Mouse (Mus musculus): ENCODE data around the gene Rad51b. TPM values are rescaled to one million over a fixed set of nuclear protein-coding genes. Genes with fewer than 3 reads are reported as not detected.

The Rad51b gene
- polyA plus RNA-seq, 1 experiment from 2014 or later = 1.3 TPM

DNA sequence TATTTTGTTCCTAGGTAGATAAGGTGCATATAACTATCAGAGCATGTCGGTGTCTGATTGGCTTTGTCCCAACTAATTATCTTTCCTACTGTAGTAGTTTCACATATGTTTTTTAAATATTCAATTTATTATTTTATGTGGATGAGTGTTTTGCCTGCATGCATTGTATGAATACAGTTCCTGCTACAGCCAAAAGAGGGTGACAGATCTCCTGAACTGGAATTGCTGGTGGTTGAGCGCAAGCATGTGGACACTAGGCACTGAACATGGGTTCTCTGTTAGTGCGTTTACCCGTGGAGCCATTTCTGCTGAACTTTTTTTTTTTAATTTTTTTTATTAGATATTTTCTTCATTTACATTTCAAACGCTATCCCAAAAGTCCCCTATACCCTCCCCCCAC, 358.1 kb downstream of the Rad51b start:
- no peak overlapping the region for H3K27ac ChIP-seq
- no peaks in the 10 kb centered on the region for H3K9me3 ChIP-seq
- 96% methylated on average over 5 of the region's 5 CpGs for WGBS
- no peak overlapping the region for H3K4me2 ChIP-seq
- H3K4me1 ChIP-seq = no peaks in the 10 kb centered on the region
- H3K27me3 ChIP-seq (replicated peaks) = no peaks in the 10 kb centered on the region
- no peak overlapping the region for H3K4me3 ChIP-seq
- no peak for ATAC-seq (replicated peaks)
- H3K36me3 ChIP-seq (replicated peaks) = no peaks in the 10 kb centered on the region
- no peak overlapping the region for H3K9ac ChIP-seq

DNA sequence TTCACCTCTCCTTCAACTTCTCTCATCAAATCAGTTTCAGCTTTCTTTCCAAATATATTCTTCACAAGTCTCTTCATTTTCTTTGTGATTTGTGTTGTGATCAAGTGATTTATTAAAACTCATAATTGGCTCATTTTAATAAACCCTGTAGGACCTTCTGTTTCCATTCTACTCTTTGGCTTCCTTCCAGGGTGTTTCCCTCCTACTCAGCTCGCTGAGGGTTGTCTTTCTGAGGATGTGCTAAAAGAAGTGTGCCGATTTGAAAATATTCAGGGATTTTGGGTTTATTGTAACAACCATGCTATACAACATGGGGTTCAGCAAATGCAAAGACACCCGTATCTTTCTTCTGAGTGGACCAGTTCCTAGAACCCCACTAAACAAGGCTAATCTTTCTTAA, 361.8 kb downstream of the Rad51b start:
- Histone ChIP-seq H3K27ac (no peak overlapping the region), H3K4me2 (no peak overlapping the region), H3K36me3 (replicated peaks) (no peaks in the 10 kb centered on the region), H3K9ac (no peak overlapping the region), H3K9me3 (no peaks in the 10 kb centered on the region), H3K27me3 (replicated peaks) (no peaks in the 10 kb centered on the region), H3K4me3 (no peak overlapping the region), H3K4me1 (peaks cover 7% of the 10 kb centered on the region)
- ATAC-seq (replicated peaks) = no peak
- 90% methylated on average over 3 of the region's 3 CpGs for WGBS

DNA sequence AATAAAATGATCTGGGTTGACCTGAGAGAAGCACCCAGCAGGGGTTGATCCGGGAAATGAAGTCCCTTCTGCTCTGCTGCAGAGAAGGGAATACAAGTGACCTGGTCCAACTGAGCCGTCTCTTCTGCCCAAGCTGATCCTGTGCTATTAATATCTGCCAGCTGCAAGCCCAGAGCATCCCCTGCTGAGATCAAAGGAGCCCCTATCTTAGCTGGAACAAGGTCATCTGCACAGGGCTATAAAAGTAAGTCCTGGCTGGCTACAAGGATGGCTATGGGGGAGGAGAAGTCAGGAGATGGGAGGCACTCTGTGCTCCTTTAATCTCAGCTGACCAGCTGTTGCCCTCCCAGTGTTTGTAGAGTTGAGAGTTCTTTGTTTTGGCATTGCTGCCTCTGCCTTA, 364.2 kb downstream of the Rad51b start:
- H3K27me3 ChIP-seq (replicated peaks) = no peaks in the 10 kb centered on the region
- no peak overlapping the region for H3K4me3 ChIP-seq
- H3K4me1 ChIP-seq = peaks cover 7% of the 10 kb centered on the region
- no peaks in the 10 kb centered on the region for H3K9me3 ChIP-seq
- no peak overlapping the region for H3K9ac ChIP-seq
- ATAC-seq (replicated peaks) = peak; percentile 39; the same call in 1 of the 2 replicates
- 10% methylated on average over 2 of the region's 2 CpGs for whole genome bisulfite sequencing
- H3K4me2 ChIP-seq = no peak overlapping the region
- no peaks in the 10 kb centered on the region for H3K36me3 ChIP-seq (replicated peaks)
- H3K27ac ChIP-seq = peak overlapping the region; percentile 31; the same call in 1 of the 2 replicates

DNA sequence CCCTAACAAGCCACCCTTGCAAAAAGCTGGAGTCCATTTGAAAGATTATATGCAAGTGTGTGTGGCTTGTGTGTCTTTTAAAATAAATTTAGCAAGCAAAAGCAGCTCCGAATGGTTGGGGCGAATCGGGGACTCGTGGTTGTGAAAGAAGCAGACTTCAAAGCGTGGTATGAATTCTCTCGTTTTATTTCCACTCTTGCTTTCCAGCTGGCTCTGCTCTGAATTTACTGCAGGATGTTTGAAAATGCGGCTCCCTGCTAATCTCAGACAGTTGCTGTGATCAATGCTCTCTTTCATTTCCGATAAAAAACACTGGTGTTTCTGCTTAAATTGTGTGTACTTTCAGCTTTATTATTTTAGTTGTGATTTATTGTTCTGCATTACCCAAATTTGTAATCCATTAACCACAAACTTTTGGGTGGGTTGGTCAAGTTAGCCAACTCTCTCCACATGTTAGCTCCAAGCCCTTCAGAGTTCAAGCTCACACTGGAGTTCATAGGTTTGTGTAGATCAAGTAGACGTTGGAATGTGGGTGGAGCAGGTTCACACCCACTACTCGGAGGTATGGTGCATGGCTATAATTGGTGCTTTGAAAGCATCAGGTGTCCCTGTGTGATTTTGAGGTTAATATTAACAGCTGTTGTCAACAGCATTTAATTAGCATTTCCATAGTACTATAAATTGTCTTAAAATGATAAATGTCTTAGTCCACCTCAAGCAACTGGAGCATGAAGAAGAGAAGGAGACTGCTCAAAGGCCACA, 366.2 kb downstream of the Rad51b start:
- Histone ChIP-seq H3K4me2 (no peak overlapping the region), H3K4me3 (no peak overlapping the region), H3K36me3 (replicated peaks) (no peaks in the 10 kb centered on the region), H3K4me1 (peaks cover 7% of the 10 kb centered on the region), H3K27ac (no peak overlapping the region), H3K27me3 (replicated peaks) (no peaks in the 10 kb centered on the region), H3K9me3 (no peaks in the 10 kb centered on the region), H3K9ac (no peak overlapping the region)
- no peak for ATAC-seq (replicated peaks)
- 78% methylated on average over 10 of the region's 10 CpGs for WGBS

DNA sequence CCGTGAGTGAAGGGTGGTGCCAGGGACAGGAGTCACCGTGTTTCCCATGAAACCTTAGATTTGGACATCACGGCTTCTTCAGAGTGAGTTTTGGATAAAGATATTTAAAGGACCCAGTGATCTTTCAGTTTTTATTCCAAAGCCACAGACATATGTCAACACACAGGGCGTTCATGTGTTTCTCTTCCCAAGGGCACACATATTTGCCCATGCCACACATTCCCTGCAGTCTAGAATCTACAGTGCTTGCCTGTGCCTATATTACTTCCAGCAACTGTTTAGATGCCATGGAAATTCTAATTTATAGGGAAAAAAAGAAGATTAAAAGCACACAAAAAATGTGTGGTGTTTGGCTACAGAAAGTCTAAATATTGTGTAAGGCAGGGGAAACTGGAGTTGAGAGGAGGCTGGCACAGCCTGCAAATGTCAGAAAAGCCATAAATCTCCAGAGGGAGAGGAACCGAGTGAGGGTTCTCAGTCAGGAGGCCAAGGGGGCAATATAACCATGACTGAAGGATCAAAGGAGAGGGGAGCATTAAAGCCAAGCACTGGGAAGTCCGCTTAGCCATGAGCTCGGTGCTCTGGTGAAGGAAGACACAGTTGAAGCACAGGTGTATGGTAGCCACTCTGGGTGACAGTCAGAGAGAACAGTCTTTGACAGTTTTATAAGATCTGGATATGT, 367.0 kb downstream of the Rad51b start:
- Histone ChIP-seq H3K36me3 (replicated peaks) (no peaks in the 10 kb centered on the region), H3K9me3 (no peaks in the 10 kb centered on the region), H3K4me3 (no peak overlapping the region), H3K27ac (no peak overlapping the region), H3K9ac (no peak overlapping the region), H3K4me1 (peaks cover 7% of the 10 kb centered on the region), H3K27me3 (replicated peaks) (no peaks in the 10 kb centered on the region), H3K4me2 (no peak overlapping the region)
- 85% methylated on average over 7 of the region's 7 CpGs for whole genome bisulfite sequencing
- ATAC-seq (replicated peaks) = no peak

DNA sequence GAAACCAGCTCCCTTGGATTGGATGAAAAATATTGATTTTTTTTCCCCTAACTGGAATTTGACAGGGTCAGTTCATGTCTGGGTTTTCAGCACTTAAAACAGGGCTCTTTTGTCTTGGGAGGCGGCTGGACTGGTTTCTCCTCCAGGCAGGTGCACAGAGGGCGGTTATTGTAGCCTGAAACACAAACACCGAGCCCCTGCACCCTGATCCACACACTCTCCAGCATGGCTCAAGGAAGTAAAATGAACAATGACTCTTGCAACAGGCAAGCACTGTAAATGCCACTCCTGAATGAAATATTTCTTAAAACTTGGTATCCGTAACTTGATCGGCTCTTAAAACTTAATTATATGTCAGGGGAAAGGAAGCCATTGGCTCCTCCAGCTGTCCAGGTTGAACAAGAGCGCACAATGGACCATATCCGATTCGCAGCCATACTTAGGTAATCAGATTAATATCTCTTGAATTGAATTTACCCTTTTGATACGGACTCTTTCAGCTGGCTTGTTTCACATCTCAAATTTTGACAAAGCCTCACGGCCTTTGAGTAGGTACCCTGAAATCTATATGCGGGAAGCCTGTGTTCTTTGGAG, 377.9 kb downstream of the Rad51b start:
- Histone ChIP-seq H3K27ac (no peak overlapping the region), H3K4me3 (no peak overlapping the region), H3K9me3 (no peaks in the 10 kb centered on the region), H3K4me2 (no peak overlapping the region), H3K36me3 (replicated peaks) (no peaks in the 10 kb centered on the region), H3K9ac (no peak overlapping the region), H3K27me3 (replicated peaks) (no peaks in the 10 kb centered on the region), H3K4me1 (no peaks in the 10 kb centered on the region)
- 66% methylated on average over 11 of the region's 11 CpGs for WGBS
- ATAC-seq (replicated peaks) = no peak

DNA sequence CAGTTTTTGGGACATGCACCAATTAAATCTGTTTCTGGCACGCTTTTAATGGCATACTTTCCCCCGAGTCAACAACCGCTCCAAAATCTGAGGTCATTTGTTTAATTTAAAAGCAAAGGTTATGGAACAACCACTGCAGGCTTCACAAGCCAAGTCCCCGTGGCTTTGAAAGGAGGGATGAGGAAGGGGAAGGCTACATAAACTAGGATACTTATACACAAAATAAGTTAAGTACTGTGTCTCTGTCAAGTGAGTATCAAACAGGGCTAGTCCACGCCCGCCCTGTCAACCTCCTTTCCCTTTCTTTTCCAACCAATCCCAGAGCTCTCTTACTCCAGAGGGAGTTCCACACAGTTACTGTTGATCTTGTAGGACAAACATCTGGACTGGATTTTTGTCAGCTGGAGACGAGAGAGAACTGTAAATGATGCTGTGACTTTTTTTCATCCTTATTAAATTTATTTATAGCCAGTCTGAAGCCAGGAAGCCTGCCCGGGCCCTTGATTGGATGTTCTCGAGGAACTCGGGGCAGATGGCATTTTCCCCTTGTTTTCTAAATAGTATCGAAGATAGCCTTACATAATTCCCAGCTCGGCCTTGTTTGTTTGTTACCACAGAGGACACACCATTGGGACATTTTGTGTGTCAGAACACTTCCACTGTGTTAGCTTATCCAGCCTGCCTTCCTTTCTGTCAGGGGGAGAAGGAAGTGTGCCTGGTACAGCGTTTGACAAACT, 378.5 kb downstream of the Rad51b start:
- WGBS = 72% methylated on average over 13 of the region's 13 CpGs
- no peak for ATAC-seq (replicated peaks)
- no peak overlapping the region for H3K9ac ChIP-seq
- no peaks in the 10 kb centered on the region for H3K27me3 ChIP-seq (replicated peaks)
- H3K36me3 ChIP-seq (replicated peaks) = no peaks in the 10 kb centered on the region
- no peak overlapping the region for H3K27ac ChIP-seq
- no peak overlapping the region for H3K4me2 ChIP-seq
- H3K4me3 ChIP-seq = no peak overlapping the region
- no peaks in the 10 kb centered on the region for H3K4me1 ChIP-seq
- H3K9me3 ChIP-seq = no peaks in the 10 kb centered on the region

DNA sequence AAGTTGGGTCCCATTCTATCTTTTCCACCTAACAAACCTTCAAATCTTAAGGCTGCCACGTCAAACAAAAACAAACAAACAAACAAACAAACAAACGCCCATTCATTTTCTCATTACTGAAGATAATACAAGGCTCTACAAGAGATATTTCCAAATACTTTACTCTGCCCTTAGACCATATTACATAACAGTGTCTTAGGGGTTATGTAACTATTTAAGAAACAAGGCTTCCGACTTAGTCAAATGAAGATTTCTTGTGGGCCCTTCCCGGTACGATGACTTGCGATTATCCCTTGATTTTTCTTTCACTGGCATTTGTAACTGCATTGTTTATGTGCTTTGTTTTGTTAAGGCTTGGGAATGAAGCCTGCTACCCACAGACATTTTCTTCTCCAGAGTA, 379.2 kb downstream of the Rad51b start:
- Histone ChIP-seq H3K27ac (no peak overlapping the region), H3K4me2 (no peak overlapping the region), H3K9me3 (no peaks in the 10 kb centered on the region), H3K9ac (no peak overlapping the region), H3K36me3 (replicated peaks) (no peaks in the 10 kb centered on the region), H3K4me3 (no peak overlapping the region), H3K27me3 (replicated peaks) (no peaks in the 10 kb centered on the region), H3K4me1 (no peaks in the 10 kb centered on the region)
- WGBS = 90% methylated on average over 6 of the region's 6 CpGs
- ATAC-seq (replicated peaks) = no peak

DNA sequence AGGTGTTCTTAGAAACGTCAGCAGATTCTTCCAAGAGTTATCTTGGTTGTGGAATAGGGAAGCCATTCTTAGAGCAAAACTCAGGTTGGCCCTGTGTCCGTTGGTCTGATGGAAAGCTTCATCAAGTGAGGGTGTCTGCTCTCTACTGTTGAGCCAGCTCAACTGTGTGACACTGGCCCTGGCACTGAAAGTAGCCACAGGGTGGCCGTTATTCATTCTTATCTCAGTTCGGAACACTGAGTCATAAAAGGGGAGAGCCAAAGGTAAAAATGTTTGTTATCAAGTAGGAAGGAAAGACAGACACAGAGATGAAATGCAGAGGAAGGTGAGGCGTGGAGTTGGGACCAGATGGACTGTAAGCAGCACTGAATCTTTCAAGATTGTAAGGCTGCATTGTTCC, 379.8 kb downstream of the Rad51b start:
- Histone ChIP-seq H3K4me2 (no peak overlapping the region), H3K27me3 (replicated peaks) (no peaks in the 10 kb centered on the region), H3K9me3 (no peaks in the 10 kb centered on the region), H3K4me3 (no peak overlapping the region), H3K36me3 (replicated peaks) (no peaks in the 10 kb centered on the region), H3K4me1 (no peaks in the 10 kb centered on the region), H3K9ac (no peak overlapping the region), H3K27ac (no peak overlapping the region)
- WGBS = 89% methylated on average over 5 of the region's 5 CpGs
- no peak for ATAC-seq (replicated peaks)

DNA sequence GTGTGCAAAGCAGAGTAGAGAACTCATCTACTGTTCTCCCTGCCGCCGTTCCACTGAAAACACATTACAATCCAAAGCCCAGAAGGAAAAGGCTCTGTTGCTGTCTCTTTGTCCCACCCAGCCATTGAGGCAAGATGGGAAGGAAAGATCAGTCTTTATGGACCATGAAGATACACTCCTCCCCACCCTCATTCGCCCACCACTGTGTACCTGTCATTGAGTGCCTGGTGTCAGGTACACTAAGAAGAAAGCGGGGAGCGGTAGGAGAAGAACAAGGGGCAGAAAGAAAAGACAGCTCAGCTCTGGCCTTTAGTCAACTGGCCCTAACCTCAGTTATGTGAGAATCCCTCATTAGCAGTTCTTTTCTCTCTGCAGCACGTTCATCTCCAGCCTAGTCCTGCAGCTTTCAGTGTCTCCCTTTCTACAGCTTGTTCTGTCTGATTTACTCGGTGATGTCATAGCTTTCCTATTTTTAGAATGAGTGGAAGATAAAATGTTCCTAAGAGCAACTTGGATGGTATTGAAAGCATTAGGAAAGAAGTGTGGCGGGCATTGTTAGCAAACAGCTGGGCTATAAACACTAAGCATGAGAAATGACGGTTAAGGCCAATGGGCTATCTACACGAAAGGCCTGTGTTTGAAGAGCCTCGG, 382.3 kb downstream of the Rad51b start:
- H3K9ac ChIP-seq = no peak overlapping the region
- H3K4me1 ChIP-seq = no peaks in the 10 kb centered on the region
- H3K4me3 ChIP-seq = no peak overlapping the region
- WGBS = 79% methylated on average over 11 of the region's 11 CpGs
- no peaks in the 10 kb centered on the region for H3K9me3 ChIP-seq
- no peaks in the 10 kb centered on the region for H3K27me3 ChIP-seq (replicated peaks)
- H3K4me2 ChIP-seq = no peak overlapping the region
- no peaks in the 10 kb centered on the region for H3K36me3 ChIP-seq (replicated peaks)
- H3K27ac ChIP-seq = peak overlapping the region; percentile 56
- no peak for ATAC-seq (replicated peaks)

DNA sequence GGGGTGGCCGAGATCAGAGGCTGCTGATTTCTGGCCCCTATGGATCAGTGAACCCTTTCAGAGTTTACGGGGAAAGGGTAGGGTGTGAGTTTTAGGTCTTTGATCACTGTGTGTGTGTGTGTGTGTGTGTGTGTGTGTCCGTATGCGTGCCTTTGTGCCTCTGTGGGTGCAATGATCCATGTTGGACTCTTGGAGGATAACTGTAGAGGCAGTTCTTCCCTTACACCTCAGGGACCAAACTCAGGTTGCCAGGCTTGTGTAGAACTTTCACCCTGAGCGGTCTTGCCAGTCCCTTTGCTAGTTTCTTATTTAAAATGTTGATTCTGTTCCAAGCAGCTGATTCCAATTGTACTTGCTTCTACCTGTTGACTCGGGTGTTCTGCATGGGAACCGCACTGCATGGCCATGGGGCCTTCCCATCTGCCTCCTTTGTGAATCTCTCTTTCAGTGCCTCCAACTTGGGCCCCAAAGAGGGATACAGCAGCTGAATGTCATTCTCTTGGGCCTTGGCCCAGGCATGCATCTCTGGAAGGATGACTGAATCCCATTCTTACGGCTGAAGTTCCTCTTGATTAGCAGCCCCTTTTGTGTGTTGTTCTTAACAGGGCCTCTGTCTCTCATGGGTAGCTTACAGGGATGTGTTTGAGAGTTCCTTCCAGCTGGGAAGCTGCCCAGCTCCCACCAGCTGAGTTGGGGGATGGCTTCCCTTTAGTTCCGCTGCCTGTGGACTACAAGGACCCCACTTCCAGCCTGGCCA, 383.0 kb downstream of the Rad51b start:
- H3K27me3 ChIP-seq (replicated peaks) = no peaks in the 10 kb centered on the region
- WGBS = 56% methylated on average over 9 of the region's 9 CpGs
- ATAC-seq (replicated peaks) = peak; percentile 80
- no peak overlapping the region for H3K9ac ChIP-seq
- no peak overlapping the region for H3K4me2 ChIP-seq
- H3K27ac ChIP-seq = peak overlapping the region; percentile 56
- H3K36me3 ChIP-seq (replicated peaks) = no peaks in the 10 kb centered on the region
- H3K9me3 ChIP-seq = no peaks in the 10 kb centered on the region
- H3K4me3 ChIP-seq = no peak overlapping the region
- no peaks in the 10 kb centered on the region for H3K4me1 ChIP-seq

Data from midbrain, embryonic 15.5 days (tissue).